Mouse (Mus musculus) stomach, embryonic 15.5 days (tissue): Measurements from ENCODE around the gene Fshb. TPM values are rescaled to one million over a fixed set of nuclear protein-coding genes. Genes with fewer than 3 reads are reported as not detected.

Source experiments
- ATAC-seq: fragments of 200-750 bp; cut with Nextera tagmentation; 2 replicates; pipeline ENCODE4 v1.8.0; 2017; ENCODE audit warnings: low read depth, moderate number of reproducible peaks, moderate TSS enrichment; ENCODE audit not compliant: insufficient read depth, low FRiP score
- H3K27ac ChIP-seq: fragments of 300-500 bp; sonication (generic); 2 replicates; pipeline ENCODE4 v1.5.1; 2015; ENCODE audit warnings: mild to moderate bottlenecking, inconsistent platforms
- H3K27me3 ChIP-seq: fragments of 300-500 bp; sonication (generic); replicated peaks from 2 replicates; pipeline ENCODE4 v1.6.1; 2015; ENCODE audit warnings: inconsistent platforms
- H3K36me3 ChIP-seq: fragments of 300-500 bp; sonication (generic); 2 replicates; pipeline ENCODE4 v1.6.1; 2015; ENCODE audit warnings: inconsistent platforms
- H3K4me1 ChIP-seq: fragments of 300-500 bp; sonication (generic); 2 replicates; pipeline ENCODE4 v1.6.1; 2015; ENCODE audit warnings: inconsistent platforms
- H3K4me2 ChIP-seq: fragments of 300-500 bp; sonication (generic); 2 replicates; pipeline ENCODE4 v1.6.1; 2015; ENCODE audit warnings: mild to moderate bottlenecking, inconsistent platforms
- H3K4me3 ChIP-seq: fragments of 300-500 bp; sonication (generic); replicated peaks from 2 replicates; pipeline ENCODE4 v1.5.1; 2015; ENCODE audit warnings: inconsistent platforms
- H3K9ac ChIP-seq: fragments of 300-500 bp; sonication (generic); 2 replicates; pipeline ENCODE4 v1.6.1; 2015; ENCODE audit warnings: inconsistent platforms
- H3K9me3 ChIP-seq: fragments of 300-500 bp; sonication (generic); 2 replicates; pipeline ENCODE4 v1.6.1; 2016; ENCODE audit warnings: inconsistent platforms
- WGBS: fragments of 180-500 bp; shearing (Covaris S2); methylation state at CpG from one replicate; pipeline ENCODE4 v1.1.7; 2015; 5-methylcytosine and 5-hydroxymethylcytosine counted together
- polyA plus RNA-seq: library from polyadenylated mRNA; unstranded; fragments of >200 nt; fragmentation: Nextera tagmentation; extraction: Ambion mirVana; gene quantifications from 2 replicates; pipeline ENCODE4 v1.2.1, GENCODE M21; 2015

Fshb gene
- not detected in 2 replicates for polyA plus RNA-seq

DNA sequence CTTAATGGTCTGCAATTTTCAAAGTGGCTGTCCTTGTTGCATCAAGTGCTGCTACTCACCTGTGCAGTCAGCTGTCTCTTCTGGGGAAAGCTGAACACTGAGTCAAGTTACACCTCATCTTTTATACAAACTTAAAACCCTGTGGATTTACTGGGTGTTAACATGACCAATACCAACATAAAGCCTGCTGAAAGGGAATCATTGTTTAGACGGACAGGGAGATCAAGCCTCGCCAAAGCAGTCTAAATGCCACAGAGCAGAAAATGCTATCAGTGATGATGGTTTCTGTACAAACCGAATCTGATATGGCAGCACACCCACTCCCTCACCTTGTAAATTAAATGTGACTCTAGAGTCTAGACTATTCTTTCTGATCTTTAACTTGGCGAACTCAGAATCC is at the start of gene Fshb:
Fshb (minus strand) TSS at position 101 of the 400 bp plus-strand sequence.
- ATAC-seq, result no peak
- 77% methylated on average over 4 of the region's 4 CpGs for WGBS
- H3K4me3 ChIP-seq, result no peak within 1 kb of the TSS

DNA sequence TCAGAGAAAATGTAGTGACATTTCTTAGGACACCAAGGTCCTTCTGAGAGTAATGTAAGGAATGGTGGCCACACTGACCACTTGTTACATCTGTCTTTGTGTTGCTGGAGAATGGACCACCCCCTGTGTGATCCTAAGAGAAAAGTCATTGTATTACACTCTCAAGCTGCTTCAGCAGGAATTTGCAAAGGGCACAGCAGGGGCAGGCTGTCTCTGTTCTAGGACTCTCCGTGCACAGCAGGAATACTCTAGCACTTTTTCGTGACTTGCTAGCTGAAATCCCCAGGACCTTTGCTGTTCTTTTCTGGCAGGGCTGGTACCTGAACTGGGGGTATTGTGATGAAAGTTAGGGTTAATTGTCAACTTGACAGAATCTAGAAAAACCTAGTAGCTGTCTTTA is 24.8 kb upstream of the Fshb start:
- H3K4me1 ChIP-seq, result no peaks in the 10 kb centered on the region
- no peak for ATAC-seq
- H3K27ac ChIP-seq, result no peak overlapping the region
- H3K27me3 ChIP-seq, result no peaks in the 10 kb centered on the region
- no peak overlapping the region for H3K4me2 ChIP-seq
- no peak overlapping the region for H3K9ac ChIP-seq
- H3K9me3 ChIP-seq, result no peaks in the 10 kb centered on the region
- H3K4me3 ChIP-seq, result no peak overlapping the region
- WGBS, result 25% methylated on average over 2 of the region's 2 CpGs
- H3K36me3 ChIP-seq, result no peaks in the 10 kb centered on the region

More for the DNA sequence above, at the start of gene Fshb:
- no peaks in the 10 kb centered on the region for H3K9me3 ChIP-seq
- no peak within 1 kb of the TSS for H3K4me2 ChIP-seq
- H3K27me3 ChIP-seq, result no peaks in the 10 kb centered on the region
- no peaks in the 10 kb centered on the region for H3K36me3 ChIP-seq
- H3K9ac ChIP-seq, result no peak within 1 kb of the TSS
- H3K27ac ChIP-seq, result no peak within 1 kb of the TSS
- no peaks in the 10 kb centered on the region for H3K4me1 ChIP-seq

- no peak for ATAC-seq
- 58% methylated on average over 14 of the region's 14 CpGs for WGBS
- no peak overlapping the region for H3K4me3 ChIP-seq
- H3K4me2 ChIP-seq, result no peak overlapping the region
- no peaks in the 10 kb centered on the region for H3K9me3 ChIP-seq
- H3K36me3 ChIP-seq, result no peaks in the 10 kb centered on the region
- no peak overlapping the region for H3K9ac ChIP-seq
- H3K27ac ChIP-seq, result no peak overlapping the region
- H3K4me1 ChIP-seq, result no peaks in the 10 kb centered on the region
- no peaks in the 10 kb centered on the region for H3K27me3 ChIP-seq
Measured at GRCm38 (mm10) chr2:107083071-107083885, 23.8 kb upstream of the Fshb start.

DNA sequence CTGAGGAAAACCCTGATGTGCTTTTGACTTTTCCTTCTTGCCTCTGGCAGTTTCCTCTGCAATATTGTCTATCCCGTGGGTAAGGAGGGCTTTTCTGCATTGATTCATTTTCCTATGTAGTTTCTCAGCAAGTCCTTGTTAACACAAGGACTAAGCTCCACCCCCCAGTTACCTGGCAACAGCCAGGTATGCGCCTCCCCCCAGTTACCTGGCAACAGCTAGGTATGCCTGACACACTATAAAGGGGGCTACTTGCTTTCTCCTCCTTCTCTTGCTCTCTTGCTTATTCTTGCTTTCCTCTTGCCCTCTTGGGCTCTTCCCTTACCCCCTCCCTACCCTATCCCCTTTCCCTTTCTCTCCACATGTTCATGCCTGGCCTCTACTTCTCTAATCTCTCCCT is 3.8 kb upstream of the Fshb start:
- WGBS, result 32% methylated on average over 2 of the region's 2 CpGs
- no peak overlapping the region for H3K9ac ChIP-seq
- H3K27me3 ChIP-seq, result no peaks in the 10 kb centered on the region
- H3K4me2 ChIP-seq, result no peak overlapping the region
- no peak; the same call in 1 of the 2 replicates for ATAC-seq
- no peaks in the 10 kb centered on the region for H3K9me3 ChIP-seq
- H3K4me1 ChIP-seq, result no peaks in the 10 kb centered on the region
- no peaks in the 10 kb centered on the region for H3K36me3 ChIP-seq
- H3K27ac ChIP-seq, result no peak overlapping the region
- H3K4me3 ChIP-seq, result no peak overlapping the region

DNA sequence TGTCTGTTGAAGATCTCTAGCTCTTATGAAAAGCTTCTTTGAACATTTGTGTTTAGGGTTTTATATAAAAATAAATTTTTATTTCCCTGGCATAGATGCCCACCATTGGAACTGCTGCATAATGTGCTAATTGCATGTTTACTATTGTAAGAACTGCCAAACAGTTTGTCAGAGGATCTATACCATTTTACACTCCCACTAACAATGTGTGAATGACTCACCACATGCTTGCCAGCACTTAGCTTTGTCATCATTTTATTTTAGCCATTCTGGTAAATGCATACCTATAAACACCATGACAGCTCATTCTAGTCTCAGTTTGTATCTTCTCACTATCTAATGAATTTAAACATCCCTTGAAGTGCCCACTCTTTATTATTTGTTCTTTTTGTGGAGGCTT is 13.5 kb downstream of the Fshb start:
- Histone ChIP-seq H3K36me3 (no peaks in the 10 kb centered on the region), H3K4me1 (no peaks in the 10 kb centered on the region), H3K27me3 (no peaks in the 10 kb centered on the region), H3K27ac (no peak overlapping the region), H3K9ac (no peak overlapping the region), H3K4me2 (no peak overlapping the region), H3K4me3 (no peak overlapping the region), H3K9me3 (no peaks in the 10 kb centered on the region)
- ATAC-seq, result no peak

- no peaks in the 10 kb centered on the region for H3K4me1 ChIP-seq
- ATAC-seq, result no peak
- no peaks in the 10 kb centered on the region for H3K27me3 ChIP-seq
- H3K36me3 ChIP-seq, result no peaks in the 10 kb centered on the region
- no peak overlapping the region for H3K27ac ChIP-seq
- no peaks in the 10 kb centered on the region for H3K9me3 ChIP-seq
- no peak overlapping the region for H3K9ac ChIP-seq
- WGBS, result 78% methylated on average over 4 of the region's 4 CpGs
- no peak overlapping the region for H3K4me3 ChIP-seq
- no peak overlapping the region for H3K4me2 ChIP-seq
Measured at GRCm38 (mm10) chr2:107040816-107041215, 18.6 kb downstream of the Fshb start.

GRCm38 (mm10) chr2:107035980-107036379 is 23.5 kb downstream of the Fshb start:
- no peak for ATAC-seq
- H3K9me3 ChIP-seq, result no peaks in the 10 kb centered on the region
- no peaks in the 10 kb centered on the region for H3K27me3 ChIP-seq
- H3K4me2 ChIP-seq, result no peak overlapping the region
- 64% methylated on average over 2 of the region's 2 CpGs for WGBS
- H3K27ac ChIP-seq, result no peak overlapping the region
- no peak overlapping the region for H3K9ac ChIP-seq
- H3K4me1 ChIP-seq, result no peaks in the 10 kb centered on the region
- H3K36me3 ChIP-seq, result no peaks in the 10 kb centered on the region
- H3K4me3 ChIP-seq, result no peak overlapping the region

GRCm38 (mm10) chr2:107024694-107025093 is 34.8 kb downstream of the Fshb start:
- Histone ChIP-seq H3K36me3 (no peaks in the 10 kb centered on the region), H3K27me3 (no peaks in the 10 kb centered on the region), H3K4me1 (no peaks in the 10 kb centered on the region), H3K4me3 (no peak overlapping the region), H3K4me2 (no peak overlapping the region), H3K27ac (no peak overlapping the region), H3K9me3 (no peaks in the 10 kb centered on the region), H3K9ac (no peak overlapping the region)
- WGBS, result 80% methylated on average over 4 of the region's 4 CpGs
- ATAC-seq, result no peak

- Histone ChIP-seq H3K4me1 (no peaks in the 10 kb centered on the region), H3K4me3 (no peak overlapping the region), H3K27ac (no peak overlapping the region), H3K9ac (no peak overlapping the region), H3K4me2 (no peak overlapping the region), H3K36me3 (no peaks in the 10 kb centered on the region), H3K9me3 (no peaks in the 10 kb centered on the region), H3K27me3 (no peaks in the 10 kb centered on the region)
- ATAC-seq, result no peak
- 88% methylated on average over 5 of the region's 5 CpGs for WGBS
Measured at GRCm38 (mm10) chr2:107022713-107023112, 36.7 kb downstream of the Fshb start.

DNA sequence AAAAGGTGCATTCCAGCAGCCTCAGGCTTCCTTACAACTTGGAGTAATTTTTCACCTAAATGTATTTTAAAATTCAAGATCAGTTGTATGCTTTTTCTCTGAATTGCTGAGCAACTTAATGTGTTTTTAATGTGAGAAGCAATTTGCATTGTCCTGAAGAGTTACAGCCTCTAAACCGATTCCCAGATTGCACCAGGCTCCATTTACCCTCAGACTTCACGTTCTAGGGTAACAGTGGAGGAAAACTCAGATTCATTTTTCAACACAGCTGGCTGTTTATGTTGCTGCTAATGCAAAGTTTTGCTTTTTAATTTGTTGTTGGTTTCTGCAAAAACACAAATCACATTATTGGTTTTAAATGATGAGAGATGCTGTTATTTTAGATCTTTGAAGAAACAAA is 40.1 kb downstream of the Fshb start:
- no peak for ATAC-seq
- H3K36me3 ChIP-seq, result no peaks in the 10 kb centered on the region
- no peaks in the 10 kb centered on the region for H3K4me1 ChIP-seq
- no peak overlapping the region for H3K4me3 ChIP-seq
- no peak overlapping the region for H3K9ac ChIP-seq
- no peaks in the 10 kb centered on the region for H3K9me3 ChIP-seq
- no peak overlapping the region for H3K27ac ChIP-seq
- H3K4me2 ChIP-seq, result no peak overlapping the region
- 36% methylated on average over 2 of the region's 2 CpGs for WGBS
- H3K27me3 ChIP-seq, result no peaks in the 10 kb centered on the region

DNA sequence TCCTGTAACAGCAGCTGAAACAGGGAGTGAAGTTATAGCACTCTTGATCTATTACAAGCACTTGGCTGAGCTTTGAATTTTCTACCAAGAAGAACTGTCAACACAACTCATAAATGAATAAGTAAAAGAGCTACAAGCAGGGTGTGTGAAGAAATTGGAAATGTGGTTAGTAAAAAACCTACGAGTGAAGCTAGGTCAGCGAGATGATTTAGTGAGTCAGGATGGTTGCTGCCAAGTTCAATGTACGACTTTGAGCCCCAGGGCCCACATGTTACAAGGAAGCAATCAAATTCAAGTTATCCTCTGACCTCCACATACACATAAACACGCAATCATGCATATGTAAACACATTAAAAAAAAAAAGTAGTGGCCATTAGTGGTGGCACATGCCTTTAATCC is 46.3 kb downstream of the Fshb start:
- Histone ChIP-seq H3K9me3 (no peaks in the 10 kb centered on the region), H3K4me2 (no peak overlapping the region), H3K9ac (no peak overlapping the region), H3K27me3 (no peaks in the 10 kb centered on the region), H3K4me1 (no peaks in the 10 kb centered on the region), H3K36me3 (no peaks in the 10 kb centered on the region), H3K4me3 (no peak overlapping the region), H3K27ac (no peak overlapping the region)
- no peak for ATAC-seq
- WGBS, result 77% methylated on average over 4 of the region's 4 CpGs

DNA sequence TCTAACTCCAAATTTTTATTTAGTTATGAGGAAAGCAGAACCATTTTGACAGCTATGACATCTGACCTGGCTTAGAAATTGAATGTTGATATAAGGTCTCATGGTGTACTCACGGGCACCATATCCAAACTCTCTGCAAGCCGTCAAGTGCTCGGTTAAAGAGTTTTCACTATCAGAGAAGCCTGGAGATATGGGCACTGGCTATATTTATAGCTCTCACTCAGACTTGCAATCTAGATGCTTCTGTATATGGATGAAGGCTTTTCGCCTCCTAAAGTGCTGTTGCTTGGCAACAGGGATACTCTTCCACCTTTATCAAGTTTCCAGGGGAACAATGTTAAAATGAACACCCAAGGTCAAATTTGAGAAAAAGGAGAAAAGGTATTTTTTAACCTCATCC is 47.1 kb downstream of the Fshb start:
- H3K27ac ChIP-seq, result no peak overlapping the region
- H3K27me3 ChIP-seq, result no peaks in the 10 kb centered on the region
- no peaks in the 10 kb centered on the region for H3K36me3 ChIP-seq
- no peak for ATAC-seq
- no peak overlapping the region for H3K9ac ChIP-seq
- 73% methylated on average over 4 of the region's 4 CpGs for WGBS
- H3K4me3 ChIP-seq, result no peak overlapping the region
- no peaks in the 10 kb centered on the region for H3K4me1 ChIP-seq
- H3K4me2 ChIP-seq, result no peak overlapping the region
- no peaks in the 10 kb centered on the region for H3K9me3 ChIP-seq

DNA sequence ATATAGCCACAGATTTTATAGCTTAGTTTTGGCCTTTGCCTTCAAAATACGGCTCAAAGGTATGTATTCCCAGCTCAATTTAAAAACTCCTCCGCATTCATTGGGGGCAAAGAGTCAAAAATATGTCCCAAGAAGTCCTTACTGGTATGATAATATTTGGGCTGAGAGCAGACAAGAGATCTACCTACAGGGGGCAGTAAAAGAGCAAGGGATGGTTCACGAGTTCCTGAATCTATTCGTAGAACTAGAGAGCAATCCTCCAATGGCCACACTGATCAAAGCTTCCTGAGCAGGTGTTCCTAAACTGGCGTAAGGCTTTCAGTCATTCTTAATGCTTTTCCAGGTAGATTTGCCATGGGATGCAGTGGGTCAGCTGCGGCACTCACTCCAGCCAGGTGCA is 49.3 kb downstream of the Fshb start:
- Histone ChIP-seq H3K27me3 (no peaks in the 10 kb centered on the region), H3K9ac (no peak overlapping the region), H3K27ac (no peak overlapping the region), H3K4me1 (no peaks in the 10 kb centered on the region), H3K9me3 (no peaks in the 10 kb centered on the region), H3K4me3 (no peak overlapping the region), H3K36me3 (no peaks in the 10 kb centered on the region), H3K4me2 (no peak overlapping the region)
- WGBS, result 75% methylated on average over 6 of the region's 6 CpGs
- no peak for ATAC-seq
